Mouse (Mus musculus) myocyte (in vitro differentiated cells): Measurements from ENCODE around the gene Ncoa3.

Source experiments
- MAX ChIP-seq: IDR thresholded peaks from one replicate; pipeline ENCODE4 v1.6.1; 2011; ENCODE audit warnings: low read depth, mild to moderate bottlenecking, control low read depth
- MYOD1 ChIP-seq, 3 experiments: IDR thresholded peaks; one replicate each; pipeline ENCODE4 v1.6.1; 2011; ENCODE audit warnings: control low read depth in 2 of 3, low read depth in 2 of 3, mild to moderate bottlenecking in 2 of 3, moderate library complexity in 1 of 3; ENCODE audit not compliant: insufficient read length in 2 of 3, control insufficient read depth in 1 of 3
- POLR2A ChIP-seq: IDR thresholded peaks from one replicate; pipeline ENCODE4 v1.6.1; 2011; ENCODE audit warnings: low read depth, mild to moderate bottlenecking, control low read depth, moderate library complexity; ENCODE audit not compliant: insufficient read length
- POLR2AphosphoS2 ChIP-seq: IDR thresholded peaks from one replicate; pipeline ENCODE4 v1.6.1; 2011; ENCODE audit warnings: low read depth, control low read depth; ENCODE audit not compliant: insufficient read length
- SRF ChIP-seq: IDR thresholded peaks from one replicate; pipeline ENCODE4 v1.6.1; 2011; ENCODE audit warnings: low read depth; ENCODE audit not compliant: control insufficient read depth, insufficient read length
- TCF12 ChIP-seq: IDR thresholded peaks from one replicate; pipeline ENCODE4 v1.6.1; 2011; ENCODE audit warnings: mild to moderate bottlenecking, control low read depth; ENCODE audit not compliant: poor library complexity, insufficient read depth, severe bottlenecking

- TF ChIP-seq POLR2A, result no peak
- TF ChIP-seq SRF, result no peak
- no peak for TF ChIP-seq MAX
- TF ChIP-seq TCF12, result no peak
- no peak for TF ChIP-seq MYOD1 (IDR thresholded peaks at IDR 0.05; ENCODE audit: control insufficient read depth in 1 of 3, insufficient read length in 2 of 3, low read depth in 2 of 3)
- no peak for TF ChIP-seq POLR2AphosphoS2
These were observed 118.8 kb downstream of the Ncoa3 start for GRCm38 (mm10) chr2:166111238-166111637.
